Mouse (Mus musculus) liver, embryonic 12.5 days (tissue): Measurements from ENCODE around the gene Acot8. TPM values are rescaled to one million over a fixed set of nuclear protein-coding genes. Genes with fewer than 3 reads are reported as not detected.

Source experiments
- ATAC-seq: fragments of 200-750 bp; cut with Nextera tagmentation; 2 replicates; pipeline ENCODE4 v1.8.0; 2017; ENCODE audit warnings: moderate number of reproducible peaks, mild to moderate bottlenecking, moderate library complexity
- H3K27ac ChIP-seq: fragments of 300-500 bp; sonication (generic); 2 replicates; pipeline ENCODE4 v1.5.1; 2016; ENCODE audit warnings: mild to moderate bottlenecking
- H3K27me3 ChIP-seq: fragments of 300-500 bp; sonication (generic); replicated peaks from 2 replicates; pipeline ENCODE4 v1.6.1; 2016; ENCODE audit warnings: mild to moderate bottlenecking, moderate library complexity
- H3K36me3 ChIP-seq: fragments of 300-500 bp; sonication (generic); 2 replicates; pipeline ENCODE4 v1.6.1; 2016; ENCODE audit warnings: mild to moderate bottlenecking, moderate library complexity
- H3K4me1 ChIP-seq: fragments of 300-500 bp; sonication (generic); 2 replicates; pipeline ENCODE4 v1.6.1; 2016
- H3K4me2 ChIP-seq: fragments of 300-500 bp; sonication (generic); 2 replicates; pipeline ENCODE4 v1.6.1; 2016; ENCODE audit warnings: mild to moderate bottlenecking, moderate library complexity
- H3K4me3 ChIP-seq: fragments of 300-500 bp; sonication (generic); 2 replicates; pipeline ENCODE4 v1.5.1; 2016; ENCODE audit warnings: mild to moderate bottlenecking, moderate library complexity
- H3K9ac ChIP-seq: fragments of 300-500 bp; sonication (generic); 2 replicates; pipeline ENCODE4 v1.6.1; 2016; ENCODE audit warnings: mild to moderate bottlenecking, moderate library complexity
- H3K9me3 ChIP-seq: fragments of 300-500 bp; sonication (generic); replicated peaks from 2 replicates; pipeline ENCODE4 v1.6.1; 2016; ENCODE audit warnings: mild to moderate bottlenecking, moderate library complexity
- WGBS: fragments of 180-500 bp; shearing (Covaris S2); methylation state at CpG from one replicate; pipeline ENCODE4 v1.1.7; 2016; ENCODE audit not compliant: insufficient replicate concordance; 5-methylcytosine and 5-hydroxymethylcytosine counted together
- polyA plus RNA-seq: library from polyadenylated mRNA; unstranded; fragments of >200 nt; fragmentation: Nextera tagmentation; extraction: Ambion mirVana; gene quantifications from 2 replicates; pipeline ENCODE4 v1.2.1, GENCODE M21; 2016

The Acot8 gene
- polyA plus RNA-seq, 1 experiment from 2014 or later, result 21.5 TPM

- Histone ChIP-seq H3K4me1 (peaks cover 53% of the 10 kb centered on the region), H3K9ac (no peak overlapping the region), H3K27ac (no peak overlapping the region; the same call in 1 of the 2 replicates), H3K36me3 (peaks cover 65% of the 10 kb centered on the region), H3K27me3 (peaks cover 18% of the 10 kb centered on the region), H3K9me3 (no peaks in the 10 kb centered on the region), H3K4me3 (no peak overlapping the region), H3K4me2 (no peak overlapping the region)
- ATAC-seq, result no peak
- WGBS, result 78% methylated on average over 4 of the region's 4 CpGs
Observed at GRCm38 (mm10) chr2:164790451-164790850, 14.2 kb downstream of the Acot8 start.

- Histone ChIP-seq H3K36me3 (peaks cover 49% of the 10 kb centered on the region), H3K27me3 (peaks cover 36% of the 10 kb centered on the region), H3K27ac (peak overlapping the region; percentile 16; the same call in 1 of the 2 replicates), H3K9me3 (no peaks in the 10 kb centered on the region), H3K4me3 (no peak overlapping the region), H3K4me1 (peaks cover 59% of the 10 kb centered on the region), H3K4me2 (peak overlapping the region; percentile 24), H3K9ac (peak overlapping the region; percentile 18; the same call in 1 of the 2 replicates)
- WGBS, result 62% methylated on average over 4 of the region's 4 CpGs
- ATAC-seq, result peak; percentile 61
Observed at GRCm38 (mm10) chr2:164788411-164788810, 16.3 kb downstream of the Acot8 start.

GRCm38 (mm10) chr2:164787779-164788178, 16.9 kb downstream of the Acot8 start:
- Histone ChIP-seq H3K4me3 (no peak overlapping the region), H3K27me3 (peaks cover 36% of the 10 kb centered on the region), H3K36me3 (peaks cover 43% of the 10 kb centered on the region), H3K9ac (no peak overlapping the region), H3K27ac (no peak overlapping the region), H3K4me1 (peaks cover 55% of the 10 kb centered on the region), H3K9me3 (no peaks in the 10 kb centered on the region), H3K4me2 (no peak overlapping the region)
- WGBS, result 81% methylated on average over 10 of the region's 10 CpGs
- ATAC-seq, result no peak

GRCm38 (mm10) chr2:164787032-164787431, 17.6 kb downstream of the Acot8 start:
- WGBS, result 59% methylated on average over 3 of the region's 3 CpGs
- H3K4me1 ChIP-seq, result peaks cover 55% of the 10 kb centered on the region
- H3K27me3 ChIP-seq, result peaks cover 38% of the 10 kb centered on the region
- H3K9ac ChIP-seq, result no peak overlapping the region
- ATAC-seq, result no peak
- 0 out of 2 replicates have a peak overlapping the region, but pooled peaks have one; percentile 70 for H3K4me3 ChIP-seq
- peaks cover 35% of the 10 kb centered on the region for H3K36me3 ChIP-seq
- H3K4me2 ChIP-seq, result peak overlapping the region; percentile 99
- no peaks in the 10 kb centered on the region for H3K9me3 ChIP-seq
- no peak overlapping the region for H3K27ac ChIP-seq

GRCm38 (mm10) chr2:164786388-164786885, 18.2 kb downstream of the Acot8 start:
- peaks cover 55% of the 10 kb centered on the region for H3K4me1 ChIP-seq
- ATAC-seq, result no peak
- 14% methylated on average over 15 of the region's 15 CpGs for WGBS
- H3K4me3 ChIP-seq, result peak overlapping the region; percentile 70
- peak overlapping the region; percentile 99 for H3K4me2 ChIP-seq
- H3K9me3 ChIP-seq, result no peaks in the 10 kb centered on the region
- peak overlapping the region; percentile 79 for H3K9ac ChIP-seq
- peaks cover 44% of the 10 kb centered on the region for H3K27me3 ChIP-seq
- H3K36me3 ChIP-seq, result peaks cover 29% of the 10 kb centered on the region
- H3K27ac ChIP-seq, result peak overlapping the region; percentile 73

- Histone ChIP-seq H3K4me1 (peaks cover 53% of the 10 kb centered on the region), H3K9me3 (no peaks in the 10 kb centered on the region), H3K36me3 (peaks cover 22% of the 10 kb centered on the region; the same call in 1 of the 2 replicates), H3K27ac (peak within 1 kb of the TSS; percentile 73), H3K9ac (peak within 1 kb of the TSS; percentile 79), H3K4me3 (peak within 1 kb of the TSS; percentile 70), H3K27me3 (peaks cover 45% of the 10 kb centered on the region), H3K4me2 (peak within 1 kb of the TSS; percentile 99)
- ATAC-seq, result peak; percentile 88
- 2% methylated on average over 84 of the region's 89 CpGs for WGBS
Observed at GRCm38 (mm10) chr2:164785481-164786387, 18.9 kb downstream of the Acot8 start, which contains the start of gene Snx21. TSS of gene Snx21 (plus strand) at chr2:164785823.

GRCm38 (mm10) chr2:164784869-164785420, 19.7 kb downstream of the Acot8 start:
- Histone ChIP-seq H3K9me3 (no peaks in the 10 kb centered on the region), H3K27me3 (peaks cover 53% of the 10 kb centered on the region), H3K4me3 (peak overlapping the region; percentile 70), H3K4me1 (peaks cover 46% of the 10 kb centered on the region), H3K9ac (peak overlapping the region; percentile 79), H3K36me3 (peaks cover 15% of the 10 kb centered on the region; the same call in 1 of the 2 replicates), H3K4me2 (peak overlapping the region; percentile 99), H3K27ac (peak overlapping the region; percentile 73; the same call in 1 of the 2 replicates)
- WGBS, result 6% methylated on average over 7 of the region's 7 CpGs
- ATAC-seq, result no peak

GRCm38 (mm10) chr2:164783926-164784581, 20.6 kb downstream of the Acot8 start:
- H3K4me2 ChIP-seq, result 0 out of 2 replicates have a peak overlapping the region, but pooled peaks have one; percentile 99
- 67% methylated on average over 7 of the region's 7 CpGs for WGBS

GRCm38 (mm10) chr2:164781876-164782275, 22.8 kb downstream of the Acot8 start:
- WGBS, result 58% methylated on average over 4 of the region's 4 CpGs
- Histone ChIP-seq H3K27me3 (peaks cover 80% of the 10 kb centered on the region), H3K27ac (no peak overlapping the region), H3K9ac (no peak overlapping the region), H3K4me1 (peaks cover 26% of the 10 kb centered on the region), H3K4me3 (no peak overlapping the region), H3K4me2 (no peak overlapping the region), H3K9me3 (no peaks in the 10 kb centered on the region), H3K36me3 (no peaks in the 10 kb centered on the region)
- ATAC-seq, result no peak

More at GRCm38 (mm10) chr2:164783926-164784581, 20.6 kb downstream of the Acot8 start:
- Histone ChIP-seq H3K27ac (no peak overlapping the region), H3K4me1 (peaks cover 46% of the 10 kb centered on the region), H3K9ac (no peak overlapping the region), H3K36me3 (0 out of 2 replicates have a peak, but pooled peaks cover 9% of the 10 kb centered on the region), H3K27me3 (peaks cover 62% of the 10 kb centered on the region), H3K4me3 (no peak overlapping the region), H3K9me3 (no peaks in the 10 kb centered on the region)
- no peak for ATAC-seq

- H3K36me3 ChIP-seq, result no peaks in the 10 kb centered on the region
- H3K27me3 ChIP-seq, result peaks cover 80% of the 10 kb centered on the region
- 69% methylated on average over 8 of the region's 8 CpGs for WGBS
- no peak for ATAC-seq
- H3K27ac ChIP-seq, result no peak within 1 kb of the TSS
- H3K4me2 ChIP-seq, result no peak within 1 kb of the TSS
- no peak within 1 kb of the TSS for H3K4me3 ChIP-seq
- peaks cover 8% of the 10 kb centered on the region for H3K4me1 ChIP-seq
- no peaks in the 10 kb centered on the region for H3K9me3 ChIP-seq
- no peak within 1 kb of the TSS for H3K9ac ChIP-seq
Observed at GRCm38 (mm10) chr2:164779481-164780086, 25.1 kb downstream of the Acot8 start, which contains the start of gene Tnnc2. TSS of gene Tnnc2 (minus strand) at chr2:164779967.

GRCm38 (mm10) chr2:164778809-164779208, 25.9 kb downstream of the Acot8 start:
- Histone ChIP-seq H3K4me3 (no peak overlapping the region), H3K4me1 (peaks cover 13% of the 10 kb centered on the region), H3K36me3 (no peaks in the 10 kb centered on the region), H3K4me2 (no peak overlapping the region), H3K9ac (no peak overlapping the region), H3K9me3 (no peaks in the 10 kb centered on the region), H3K27ac (no peak overlapping the region), H3K27me3 (peaks cover 72% of the 10 kb centered on the region)
- no peak for ATAC-seq
- WGBS, result 64% methylated on average over 7 of the region's 7 CpGs
